Mouse (Mus musculus) hindbrain, embryonic 15.5 days (tissue): ENCODE data around the gene Bfsp2. TPM values are rescaled to one million over a fixed set of nuclear protein-coding genes. Genes with fewer than 3 reads are reported as not detected.
A peak's percentile ranks its signal among the peaks of the same experiment; 100 is the strongest.

ENCODE experiments used
- ATAC-seq: fragments of 200-750 bp; cut with Nextera tagmentation; 2 replicates; pipeline ENCODE4 v1.8.0; 2017; ENCODE audit warnings: low read depth, moderate number of reproducible peaks, moderate TSS enrichment; ENCODE audit not compliant: low FRiP score
- H3K27ac ChIP-seq: fragments of 300-500 bp; sonication (generic); replicated peaks from 2 replicates; pipeline ENCODE4 v1.5.1; 2015; ENCODE audit warnings: mild to moderate bottlenecking, inconsistent platforms
- H3K27me3 ChIP-seq: fragments of 300-500 bp; sonication (generic); 2 replicates; pipeline ENCODE4 v1.6.1; 2015; ENCODE audit warnings: control low read depth, inconsistent platforms
- H3K36me3 ChIP-seq: fragments of 300-500 bp; sonication (generic); 2 replicates; pipeline ENCODE4 v1.6.1; 2015; ENCODE audit warnings: control low read depth, inconsistent platforms
- H3K4me1 ChIP-seq: fragments of 300-500 bp; sonication (generic); replicated peaks from 2 replicates; pipeline ENCODE4 v1.6.1; 2015; ENCODE audit warnings: control low read depth, inconsistent platforms
- H3K4me2 ChIP-seq: fragments of 300-500 bp; sonication (generic); 2 replicates; pipeline ENCODE4 v1.6.1; 2015; ENCODE audit warnings: moderate library complexity, mild to moderate bottlenecking, inconsistent platforms
- H3K4me3 ChIP-seq: fragments of 300-500 bp; sonication (generic); 2 replicates; pipeline ENCODE4 v1.5.1; 2015; ENCODE audit warnings: mild to moderate bottlenecking, inconsistent platforms
- H3K9ac ChIP-seq: fragments of 300-500 bp; sonication (generic); 2 replicates; pipeline ENCODE4 v1.6.1; 2015; ENCODE audit warnings: inconsistent platforms
- H3K9me3 ChIP-seq: fragments of 300-500 bp; sonication (generic); 2 replicates; pipeline ENCODE4 v1.6.1; 2016; ENCODE audit warnings: control low read depth, inconsistent platforms
- WGBS: fragments of 180-500 bp; shearing (Covaris S2); methylation state at CpG from one replicate; pipeline ENCODE4 v1.1.7; 2015; 5-methylcytosine and 5-hydroxymethylcytosine counted together
- polyA plus RNA-seq: library from polyadenylated mRNA; unstranded; fragments of >200 nt; fragmentation: Nextera tagmentation; extraction: Ambion mirVana; gene quantifications from 2 replicates; pipeline ENCODE4 v1.2.1, GENCODE M21; 2015

Gene Bfsp2
- polyA plus RNA-seq = 4.4 and 6.2 TPM in 2 replicates

DNA sequence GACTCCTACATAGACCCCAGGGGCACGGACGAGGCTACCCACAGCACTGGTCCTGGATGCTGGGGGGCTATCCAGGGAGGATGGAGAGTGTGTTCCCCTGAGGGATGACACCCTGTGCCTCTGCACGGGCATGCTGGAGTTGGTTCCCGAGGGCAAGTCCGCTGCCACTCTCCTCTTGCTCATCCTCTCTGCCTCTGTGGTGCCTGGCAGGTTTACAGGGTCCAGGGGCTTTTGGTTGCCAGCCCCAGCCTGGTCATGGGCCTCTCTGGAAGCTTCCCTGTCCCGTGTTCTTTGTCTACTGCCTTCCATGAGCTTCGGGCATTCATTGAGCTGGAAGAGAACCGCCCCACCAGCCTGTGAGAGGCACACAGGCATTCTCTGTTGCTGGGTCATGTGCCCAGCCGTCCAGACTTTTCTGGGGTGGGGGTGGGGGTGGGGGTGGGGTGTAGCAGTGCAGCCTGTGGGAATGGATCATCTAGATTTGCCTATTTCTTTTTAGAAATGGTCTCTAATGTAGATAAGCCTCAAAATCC, at the start of gene Bfsp2:
Gene Bfsp2, minus strand, starts transcription at position 377 of the 533 bp plus-strand sequence.
- H3K27me3 ChIP-seq = 0 out of 2 replicates have a peak, but pooled peaks cover 2% of the 10 kb centered on the region
- 70% methylated on average over 9 of the region's 9 CpGs for WGBS
- H3K27ac ChIP-seq = no peak within 1 kb of the TSS
- H3K4me3 ChIP-seq = no peak within 1 kb of the TSS
- no peaks in the 10 kb centered on the region for H3K9me3 ChIP-seq
- H3K4me2 ChIP-seq = no peak within 1 kb of the TSS
- no peak within 1 kb of the TSS for H3K9ac ChIP-seq
- ATAC-seq = no peak
- peaks cover 8% of the 10 kb centered on the region for H3K4me1 ChIP-seq
- H3K36me3 ChIP-seq = no peaks in the 10 kb centered on the region

DNA sequence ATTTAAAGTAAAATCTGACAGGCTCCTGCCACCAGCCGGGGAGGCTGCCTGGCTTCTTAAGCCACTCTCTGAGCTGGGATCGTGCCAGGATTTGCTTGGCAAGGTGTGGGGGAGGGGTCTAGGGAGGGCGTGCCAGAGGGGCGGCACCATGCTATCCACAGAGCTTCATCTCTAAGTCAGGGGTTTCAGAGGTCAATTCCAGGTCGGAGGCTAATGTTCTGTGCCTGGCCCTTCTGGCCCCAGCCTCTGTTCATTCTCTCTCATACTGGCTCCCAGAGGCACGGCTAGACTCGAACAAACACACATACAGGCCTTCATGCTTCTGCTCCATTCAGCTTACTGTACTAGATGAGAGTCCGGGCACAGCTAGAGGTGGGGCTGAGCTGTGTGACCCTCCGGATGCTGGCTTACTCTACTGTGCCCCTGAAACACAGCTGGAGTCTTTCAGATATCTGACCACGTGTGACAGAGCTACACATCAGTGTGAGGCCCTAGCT, 44.9 kb upstream of the Bfsp2 start:
- 7% methylated on average over 10 of the region's 10 CpGs for WGBS
- Histone ChIP-seq H3K27ac (peak overlapping the region; percentile 12; the same call in 1 of the 2 replicates), H3K27me3 (no peaks in the 10 kb centered on the region), H3K9me3 (no peaks in the 10 kb centered on the region), H3K4me3 (no peak overlapping the region), H3K9ac (no peak overlapping the region), H3K4me2 (no peak overlapping the region), H3K4me1 (peaks cover 25% of the 10 kb centered on the region), H3K36me3 (no peaks in the 10 kb centered on the region)
- peak; percentile 39; the same call in 1 of the 2 replicates for ATAC-seq

DNA sequence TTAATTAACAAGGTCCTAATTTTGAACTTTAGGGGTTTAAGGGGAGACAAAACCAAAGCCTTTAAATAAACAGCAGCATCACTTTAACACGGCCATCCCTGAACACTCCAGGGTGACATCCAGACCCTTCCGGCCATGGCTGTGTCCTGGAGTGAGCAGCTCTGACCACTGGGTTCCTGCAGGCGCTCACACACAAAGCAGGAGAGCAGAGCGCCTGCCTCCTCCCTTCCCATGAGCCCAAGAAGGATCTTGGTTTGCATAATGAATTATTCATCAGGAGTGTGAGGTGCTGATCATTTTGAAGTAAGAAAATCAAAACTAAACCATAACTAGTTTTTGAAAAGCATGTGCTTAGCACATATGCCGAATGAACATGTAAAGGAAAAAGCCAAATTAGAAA, 44.4 kb upstream of the Bfsp2 start:
- no peak overlapping the region for H3K4me2 ChIP-seq
- ATAC-seq = no peak
- H3K9me3 ChIP-seq = no peaks in the 10 kb centered on the region
- no peaks in the 10 kb centered on the region for H3K36me3 ChIP-seq
- H3K4me1 ChIP-seq = peaks cover 25% of the 10 kb centered on the region
- no peak overlapping the region for H3K9ac ChIP-seq
- no peak overlapping the region for H3K27ac ChIP-seq
- H3K27me3 ChIP-seq = no peaks in the 10 kb centered on the region
- WGBS = 12% methylated on average over 5 of the region's 5 CpGs
- no peak overlapping the region for H3K4me3 ChIP-seq

DNA sequence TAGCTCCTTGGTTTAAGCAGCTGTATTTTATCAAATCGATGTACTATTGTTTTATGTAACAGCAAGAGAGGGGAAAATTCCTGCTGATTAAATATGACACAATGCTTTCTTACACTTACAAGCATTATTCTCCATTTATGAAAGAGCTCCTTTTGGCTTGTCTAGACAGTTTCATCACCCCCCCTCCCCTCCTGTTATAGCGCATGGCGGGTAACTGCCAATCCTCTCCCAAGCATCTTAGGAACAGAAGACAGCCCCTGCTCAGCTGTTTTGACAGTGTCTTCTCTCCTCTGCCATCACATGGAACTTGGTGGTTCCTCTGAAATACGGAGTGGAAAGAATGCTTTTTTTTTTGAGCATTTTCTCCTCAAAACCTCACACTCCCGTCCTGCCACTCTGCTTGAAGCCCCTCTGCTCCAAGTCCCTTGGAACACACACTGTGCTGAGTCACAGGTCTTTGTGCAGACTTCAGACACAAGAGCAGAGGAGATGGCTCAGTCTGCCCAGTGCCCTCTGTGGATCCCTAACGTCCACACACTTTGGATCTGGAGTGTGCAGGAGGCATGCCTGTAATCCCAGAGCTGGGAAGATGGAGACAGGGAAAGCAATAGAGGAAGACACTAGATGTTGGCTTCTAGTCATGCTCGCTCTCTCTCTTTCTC, 43.7 kb upstream of the Bfsp2 start:
- Histone ChIP-seq H3K4me1 (peaks cover 25% of the 10 kb centered on the region), H3K9me3 (no peaks in the 10 kb centered on the region), H3K4me2 (no peak overlapping the region), H3K4me3 (no peak overlapping the region), H3K27ac (no peak overlapping the region), H3K27me3 (no peaks in the 10 kb centered on the region), H3K36me3 (no peaks in the 10 kb centered on the region), H3K9ac (no peak overlapping the region)
- ATAC-seq = no peak
- WGBS = 40% methylated on average over 7 of the region's 7 CpGs

DNA sequence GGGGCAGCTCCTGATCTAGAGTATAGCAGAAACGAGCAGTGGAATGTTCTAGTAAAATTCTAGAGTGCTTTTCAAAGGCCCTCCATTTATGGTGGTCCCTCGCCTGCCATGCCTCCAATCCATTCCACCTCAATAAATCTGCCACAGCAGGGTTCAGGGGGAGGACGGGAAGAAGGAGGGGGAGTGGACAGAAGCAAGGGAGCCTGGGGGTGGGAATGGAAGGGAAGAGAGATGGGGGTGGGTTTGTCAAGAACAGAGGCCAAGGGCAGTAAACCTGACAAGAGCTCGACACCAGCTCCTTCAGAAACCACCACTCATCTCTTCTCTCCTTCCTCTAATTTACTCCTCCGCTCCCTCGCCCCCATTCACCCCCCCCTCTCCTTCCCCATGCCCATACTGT, 42.8 kb upstream of the Bfsp2 start:
- no peak overlapping the region for H3K9ac ChIP-seq
- no peak overlapping the region for H3K4me2 ChIP-seq
- H3K27ac ChIP-seq = no peak overlapping the region
- no peak overlapping the region for H3K4me3 ChIP-seq
- H3K27me3 ChIP-seq = no peaks in the 10 kb centered on the region
- H3K9me3 ChIP-seq = no peaks in the 10 kb centered on the region
- H3K36me3 ChIP-seq = no peaks in the 10 kb centered on the region
- 53% methylated on average over 6 of the region's 6 CpGs for WGBS
- no peak for ATAC-seq
- H3K4me1 ChIP-seq = peaks cover 25% of the 10 kb centered on the region

DNA sequence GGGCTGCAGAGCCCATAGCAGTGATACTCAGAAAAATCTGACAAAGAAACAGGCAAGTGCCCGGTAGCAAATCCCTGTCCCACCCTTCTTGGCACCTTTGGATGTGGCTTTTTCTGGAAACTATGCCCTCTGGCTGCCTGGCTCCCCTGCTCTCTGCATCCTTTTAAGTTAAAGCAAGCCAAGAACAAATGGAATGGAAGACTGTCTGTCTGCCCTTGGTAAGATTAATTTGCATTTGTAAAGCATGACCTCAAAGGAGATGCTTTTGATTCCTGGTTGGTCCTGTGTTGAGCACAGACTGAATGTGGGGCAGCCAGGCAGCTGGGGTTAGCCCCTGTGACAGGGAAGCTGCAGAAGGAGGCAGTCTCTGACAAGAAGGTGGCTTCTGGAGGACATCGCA, 33.7 kb upstream of the Bfsp2 start:
- H3K4me1 ChIP-seq = no peaks in the 10 kb centered on the region
- no peak overlapping the region for H3K4me2 ChIP-seq
- no peak for ATAC-seq
- H3K27ac ChIP-seq = no peak overlapping the region
- no peaks in the 10 kb centered on the region for H3K36me3 ChIP-seq
- WGBS = 36% methylated on average over 2 of the region's 2 CpGs
- no peaks in the 10 kb centered on the region for H3K9me3 ChIP-seq
- H3K9ac ChIP-seq = no peak overlapping the region
- no peaks in the 10 kb centered on the region for H3K27me3 ChIP-seq
- no peak overlapping the region for H3K4me3 ChIP-seq

DNA sequence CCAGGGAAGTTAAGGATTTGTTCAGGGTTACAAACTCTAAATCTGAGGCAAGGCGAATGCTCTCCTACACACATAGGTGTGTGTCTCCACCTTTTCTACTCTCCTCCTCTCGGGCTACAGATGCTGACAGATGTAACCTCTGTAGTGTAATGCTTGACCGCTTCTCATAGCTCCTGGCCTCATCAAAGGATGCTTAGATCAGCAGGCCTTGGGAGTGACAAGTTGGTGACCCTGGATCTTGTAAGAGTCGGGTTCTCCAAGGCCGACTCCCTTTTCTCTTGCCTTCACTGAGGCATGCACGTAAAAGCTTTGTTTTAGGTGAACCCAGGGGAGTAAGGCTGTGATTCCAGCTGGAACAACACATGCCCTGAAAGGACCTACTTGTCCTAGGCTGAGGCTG, 32.0 kb upstream of the Bfsp2 start:
- WGBS = 77% methylated on average over 6 of the region's 6 CpGs
- no peak for ATAC-seq
- H3K9me3 ChIP-seq = no peaks in the 10 kb centered on the region
- no peaks in the 10 kb centered on the region for H3K36me3 ChIP-seq
- no peaks in the 10 kb centered on the region for H3K27me3 ChIP-seq
- no peak overlapping the region for H3K4me2 ChIP-seq
- no peak overlapping the region for H3K9ac ChIP-seq
- H3K4me3 ChIP-seq = no peak overlapping the region
- no peak overlapping the region for H3K27ac ChIP-seq
- H3K4me1 ChIP-seq = no peaks in the 10 kb centered on the region; the same call in 1 of the 2 replicates

DNA sequence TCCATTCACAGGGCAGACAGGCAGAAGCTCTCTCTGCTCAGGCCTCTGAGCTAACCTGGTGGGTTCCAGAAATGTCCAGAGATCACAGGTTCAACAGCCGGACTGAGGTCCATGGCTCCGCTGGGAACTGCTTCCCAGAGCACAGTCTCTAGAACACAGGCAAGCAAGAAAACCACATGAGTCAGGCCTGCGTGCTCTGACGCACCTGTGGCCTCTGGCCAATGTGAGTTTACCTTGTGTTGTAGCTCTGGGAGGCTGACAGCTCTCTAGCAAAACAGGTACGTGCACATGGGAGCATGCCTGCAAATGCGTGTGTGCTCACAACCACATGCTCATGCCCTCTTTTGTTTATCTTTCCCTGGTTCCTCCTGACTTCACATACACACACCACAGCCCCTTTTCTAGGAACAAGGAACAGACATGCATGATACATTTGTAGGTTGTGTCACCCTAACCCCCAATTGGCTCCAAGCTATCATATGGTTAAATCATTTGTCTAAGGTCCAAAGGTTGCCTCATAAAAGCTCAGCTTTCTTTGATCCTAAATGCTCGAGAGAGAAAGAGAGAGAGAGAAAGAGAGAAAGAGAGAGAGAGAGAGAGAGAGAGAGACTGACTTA, 26.9 kb upstream of the Bfsp2 start:
- Histone ChIP-seq H3K4me3 (no peak overlapping the region), H3K9me3 (no peaks in the 10 kb centered on the region), H3K4me2 (no peak overlapping the region), H3K27ac (no peak overlapping the region), H3K4me1 (peaks cover 35% of the 10 kb centered on the region), H3K27me3 (no peaks in the 10 kb centered on the region), H3K36me3 (no peaks in the 10 kb centered on the region), H3K9ac (no peak overlapping the region)
- 72% methylated on average over 7 of the region's 7 CpGs for WGBS
- no peak for ATAC-seq

DNA sequence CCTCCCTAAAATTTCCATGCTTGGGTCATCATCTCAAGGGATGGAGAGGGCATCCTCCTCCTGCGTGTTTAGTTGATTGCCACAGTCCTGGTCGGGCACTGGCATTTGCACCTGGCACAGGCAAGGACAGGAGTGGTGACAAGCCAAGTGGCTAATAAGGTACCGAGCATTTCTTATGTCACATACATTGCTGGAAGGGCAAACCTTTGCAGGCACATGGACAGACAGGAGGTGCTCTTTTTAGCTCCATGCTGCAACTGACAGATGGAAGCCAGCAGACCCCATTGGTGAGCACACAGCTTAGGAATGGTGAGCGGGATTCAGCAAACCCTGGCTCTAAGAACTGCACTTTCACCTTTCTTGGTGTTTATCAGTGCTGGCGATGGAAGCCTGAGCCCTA, 24.8 kb upstream of the Bfsp2 start:
- Histone ChIP-seq H3K27me3 (no peaks in the 10 kb centered on the region), H3K27ac (peak overlapping the region; percentile 39; the same call in 1 of the 2 replicates), H3K9me3 (no peaks in the 10 kb centered on the region), H3K36me3 (no peaks in the 10 kb centered on the region), H3K4me3 (no peak overlapping the region), H3K4me1 (peaks cover 48% of the 10 kb centered on the region), H3K4me2 (no peak overlapping the region), H3K9ac (no peak overlapping the region)
- no peak for ATAC-seq
- 34% methylated on average over 5 of the region's 5 CpGs for WGBS

DNA sequence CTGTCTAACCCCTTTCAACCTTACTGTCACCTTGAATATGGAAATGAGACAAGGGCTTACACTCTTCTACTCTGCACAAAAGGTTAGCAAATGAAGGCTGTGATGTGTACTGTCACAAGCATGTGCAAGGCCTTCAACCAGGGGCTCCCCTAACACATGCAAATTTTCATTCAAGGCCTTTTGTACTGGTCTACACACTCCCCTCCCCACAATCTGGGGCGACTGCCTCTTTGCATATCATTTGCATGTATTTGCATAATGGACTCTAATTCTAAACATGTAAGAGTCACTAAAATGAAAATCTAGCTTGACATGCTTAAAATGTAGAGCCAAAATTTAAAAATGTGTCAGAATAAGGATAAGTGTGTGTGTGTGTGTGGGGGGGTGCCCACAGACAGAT, 24.4 kb upstream of the Bfsp2 start:
- Histone ChIP-seq H3K27ac (0 out of 2 replicates have a peak overlapping the region, but pooled peaks have one; percentile 22), H3K4me3 (no peak overlapping the region), H3K9me3 (no peaks in the 10 kb centered on the region), H3K4me1 (peaks cover 48% of the 10 kb centered on the region), H3K27me3 (no peaks in the 10 kb centered on the region), H3K9ac (no peak overlapping the region), H3K36me3 (no peaks in the 10 kb centered on the region), H3K4me2 (no peak overlapping the region)
- peak; percentile 76 for ATAC-seq
- WGBS = 19% methylated on average over 1 of the region's 1 CpGs

DNA sequence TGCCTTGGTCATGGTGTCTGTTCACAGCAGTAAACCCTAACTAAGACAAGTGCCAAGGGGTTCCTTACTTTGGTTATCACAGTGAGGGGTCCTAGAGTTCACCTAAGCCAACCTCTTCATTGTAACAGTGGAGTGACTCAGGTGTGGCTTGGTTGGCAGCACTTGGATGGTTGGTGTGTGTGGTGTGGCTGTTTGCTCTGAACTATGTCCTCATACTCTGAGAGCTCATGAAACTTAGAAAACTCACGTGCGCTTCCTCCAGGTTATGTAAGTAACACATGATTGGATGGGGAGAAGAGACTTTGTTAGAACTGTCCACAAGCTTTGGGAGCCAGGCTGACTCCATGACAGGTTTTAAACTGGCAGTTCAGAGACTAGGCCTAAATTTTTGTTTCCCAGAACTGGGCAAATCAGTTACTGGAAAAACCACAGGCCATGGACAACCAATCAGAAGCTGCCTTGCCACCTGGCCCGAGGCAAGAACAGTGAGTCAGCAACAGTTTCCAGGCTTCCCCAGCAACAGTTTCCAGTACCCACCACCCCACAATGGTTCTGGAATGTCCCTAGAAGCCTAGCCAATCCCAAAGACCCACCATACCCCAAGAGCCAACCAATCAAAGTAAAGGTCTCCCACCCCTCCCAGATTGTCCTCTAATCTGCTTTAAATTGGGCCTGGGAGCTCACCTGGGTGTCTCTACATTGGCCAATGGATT, 23.5 kb upstream of the Bfsp2 start:
- no peak overlapping the region for H3K4me2 ChIP-seq
- no peaks in the 10 kb centered on the region for H3K36me3 ChIP-seq
- H3K9ac ChIP-seq = no peak overlapping the region
- H3K27ac ChIP-seq = no peak overlapping the region
- H3K9me3 ChIP-seq = no peaks in the 10 kb centered on the region
- ATAC-seq = no peak
- no peak overlapping the region for H3K4me3 ChIP-seq
- peaks cover 48% of the 10 kb centered on the region for H3K4me1 ChIP-seq
- H3K27me3 ChIP-seq = peaks cover 3% of the 10 kb centered on the region; the same call in 1 of the 2 replicates
- WGBS = 92% methylated on average over 3 of the region's 3 CpGs

DNA sequence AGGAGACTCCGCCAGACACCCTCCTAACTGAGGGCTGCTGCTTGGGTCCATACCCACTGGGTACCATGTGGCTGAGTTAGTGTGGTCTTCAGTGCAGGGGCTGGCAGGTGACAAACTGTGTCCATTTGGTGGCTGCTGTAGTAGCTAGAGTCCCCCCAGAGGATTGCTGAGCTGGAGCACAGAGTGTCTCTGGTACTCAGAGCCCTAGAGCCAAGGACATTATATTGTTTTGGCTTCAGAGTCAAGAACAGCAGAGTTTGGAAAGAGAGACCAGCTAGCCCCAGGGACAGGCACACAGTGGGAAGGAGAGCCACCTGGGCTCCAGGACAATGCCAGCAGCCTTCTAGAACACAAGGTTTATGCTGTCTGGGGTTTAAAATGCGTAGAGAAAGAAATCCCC, 22.4 kb upstream of the Bfsp2 start:
- Histone ChIP-seq H3K9me3 (no peaks in the 10 kb centered on the region), H3K4me1 (peaks cover 48% of the 10 kb centered on the region), H3K4me2 (no peak overlapping the region), H3K4me3 (no peak overlapping the region), H3K27me3 (peaks cover 7% of the 10 kb centered on the region; the same call in 1 of the 2 replicates), H3K27ac (no peak overlapping the region), H3K36me3 (no peaks in the 10 kb centered on the region), H3K9ac (no peak overlapping the region)
- no peak for ATAC-seq
- 61% methylated on average over 2 of the region's 2 CpGs for WGBS
